Mouse (Mus musculus): Measurements from ENCODE around the gene Sec63. TPM values are rescaled to one million over a fixed set of nuclear protein-coding genes. Genes with fewer than 3 reads are reported as not detected.

Gene Sec63
- polyA plus RNA-seq (2015; fragmentation: Illumina TruSeq; extraction: RNeasy Lipid Tissue Mini Kit (QIAGEN cat#74804); ENCODE audit: insufficient read depth, low replicate concordance) = 102 TPM

GRCm38 (mm10) chr10:42760999-42761900, at the start of gene Sec63:
Sec63 (plus strand) TSS chr10:42761496.

GRCm38 (mm10) chr10:42860159-42860911, 99.0 kb downstream of the Sec63 start, which contains the start of gene Scml4:
Scml4 (plus strand) TSS chr10:42860370.

Other genes with a start within 250 kb of the Sec63 start
- not detected for gene Nr2e1, start 177.9 kb upstream of the Sec63 start, polyA plus RNA-seq (2015; fragmentation: Illumina TruSeq; extraction: RNeasy Lipid Tissue Mini Kit (QIAGEN cat#74804); ENCODE audit: insufficient read depth, low replicate concordance)
- gene Ostm1, start 177.7 kb upstream of the Sec63 start, polyA plus RNA-seq (2015; fragmentation: Illumina TruSeq; extraction: RNeasy Lipid Tissue Mini Kit (QIAGEN cat#74804); ENCODE audit: insufficient read depth, low replicate concordance) = 45.3 TPM
- 48.0 TPM for gene Scml4, start 98.9 kb downstream of the Sec63 start, polyA plus RNA-seq (2015; fragmentation: Illumina TruSeq; extraction: RNeasy Lipid Tissue Mini Kit (QIAGEN cat#74804); ENCODE audit: insufficient read depth, low replicate concordance)